Mouse (Mus musculus): ENCODE data around the gene Pex11b.

DNA sequence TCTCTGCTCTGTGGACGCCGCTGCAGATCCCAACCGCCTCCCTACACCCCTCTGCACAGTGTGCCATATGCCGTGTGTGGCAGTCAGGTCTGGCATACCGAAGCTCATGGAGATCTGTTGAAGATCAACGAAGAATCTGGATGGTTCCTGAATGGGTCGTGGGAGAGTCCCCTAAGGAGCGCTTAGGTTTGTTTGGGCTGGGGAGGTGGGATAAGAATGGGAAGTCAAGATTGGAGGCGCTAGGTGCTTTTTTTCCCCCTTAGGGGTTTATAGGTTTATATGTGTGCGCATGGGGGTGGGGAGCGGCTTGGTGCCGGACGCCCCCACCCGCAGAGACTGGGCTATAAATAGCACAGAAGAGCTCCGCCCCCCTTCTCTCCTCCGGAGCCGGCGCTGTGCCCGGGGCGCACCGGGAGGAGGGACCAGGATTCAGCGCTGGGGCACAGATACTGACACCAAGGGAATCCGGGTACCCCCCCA, 38.9 kb upstream of the Pex11b start, which contains the start of gene Ankrd34a:
- no peak for TF ChIP-seq REST (IDR thresholded peaks at IDR 0.05; ENCODE audit: insufficient read depth, insufficient read length)
- no peak for TF ChIP-seq TCF12 (IDR thresholded peaks at IDR 0.05; ENCODE audit: insufficient read depth, poor library complexity, severe bottlenecking)
- no peak for TF ChIP-seq POLR2A (IDR thresholded peaks at IDR 0.05; ENCODE audit: insufficient read length, low read depth)
- no peak for TF ChIP-seq USF1 (IDR thresholded peaks at IDR 0.05; ENCODE audit: low read depth)
- no peak for TF ChIP-seq E2F4 (IDR thresholded peaks at IDR 0.05; ENCODE audit: insufficient read depth)
